Mouse (Mus musculus): ENCODE data around the gene Six6. TPM values are rescaled to one million over a fixed set of nuclear protein-coding genes. Genes with fewer than 3 reads are reported as not detected.

Gene Six6
- polyA plus RNA-seq, 1 experiment from 2014 or later: 7.9 TPM

DNA sequence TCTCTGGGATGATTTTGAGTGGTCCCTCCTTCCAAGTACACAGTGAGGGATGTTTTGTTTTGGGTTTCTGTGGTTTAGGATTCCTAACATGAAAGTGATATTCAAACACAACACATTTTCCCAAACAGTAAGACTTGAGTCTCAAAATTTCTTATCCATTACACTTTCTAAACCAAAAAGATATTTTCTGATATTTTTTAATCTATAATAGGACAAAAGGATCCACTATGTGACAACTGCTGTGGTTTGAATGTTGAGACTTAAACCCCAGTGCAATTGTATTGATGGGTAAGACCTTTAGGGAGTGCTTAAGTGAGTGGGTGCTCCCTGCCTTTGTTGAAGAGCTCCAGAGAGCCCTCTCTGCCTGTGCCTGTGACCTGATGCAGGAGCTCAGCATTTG, 7.1 kb downstream of the Six6 start:
- Histone ChIP-seq H3K9ac (replicated peaks; ENCODE audit: low read length) (peak overlapping the region; percentile 22; the same call in 1 of the 2 replicates), H3K27me3 (ENCODE audit: control insufficient read depth, insufficient read depth, low read length) (peaks cover 37% of the 10 kb centered on the region), H3K9me3 (replicated peaks; ENCODE audit: control insufficient read depth, low read length) (no peaks in the 10 kb centered on the region), H3K27ac (replicated peaks; ENCODE audit: low read depth, low read length) (no peak overlapping the region), H3K36me3 (replicated peaks; ENCODE audit: control insufficient read depth, insufficient read depth, low read depth, low read length) (no peaks in the 10 kb centered on the region), H3K4me1 (ENCODE audit: control insufficient read depth, insufficient read depth, low read length) (0 out of 2 replicates have a peak, but pooled peaks cover 5% of the 10 kb centered on the region), H3K4me3 (ENCODE audit: low read depth, low read length) (no peak overlapping the region), H3K4me2 (ENCODE audit: low read depth, low read length) (no peak overlapping the region; the same call in 1 of the 2 replicates)
- DNase-seq (ENCODE audit: low spot score) (no peak), ATAC-seq (replicated peaks; ENCODE audit: insufficient number of reproducible peaks, low FRiP score, low TSS enrichment, low read depth) (no peak)

DNA sequence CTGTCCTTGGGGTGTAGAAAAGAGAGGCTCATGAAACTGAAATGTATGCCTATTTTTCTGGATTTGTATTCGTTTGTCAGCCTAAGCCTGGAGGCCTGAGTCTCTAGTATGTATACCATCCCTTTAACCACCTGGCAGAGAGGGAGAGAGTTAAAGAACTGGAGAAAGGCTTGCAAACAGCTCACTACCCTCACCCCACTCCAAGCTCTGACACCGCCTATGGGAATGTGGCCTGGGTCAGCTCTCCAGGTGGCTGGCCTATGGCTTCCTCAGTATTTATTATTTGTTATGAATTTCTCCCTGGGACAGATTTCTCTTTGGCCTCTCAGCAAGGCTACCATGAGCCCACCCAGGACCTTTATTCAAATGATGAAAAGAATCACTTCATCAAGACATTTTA, 7.6 kb downstream of the Six6 start:
- Histone ChIP-seq H3K36me3 (replicated peaks; ENCODE audit: control insufficient read depth, insufficient read depth, low read depth, low read length) (no peaks in the 10 kb centered on the region), H3K27me3 (ENCODE audit: control insufficient read depth, insufficient read depth, low read length) (peaks cover 33% of the 10 kb centered on the region), H3K4me3 (ENCODE audit: low read depth, low read length) (no peak overlapping the region), H3K4me1 (ENCODE audit: control insufficient read depth, insufficient read depth, low read length) (0 out of 2 replicates have a peak, but pooled peaks cover 5% of the 10 kb centered on the region), H3K4me2 (ENCODE audit: low read depth, low read length) (no peak overlapping the region; the same call in 1 of the 2 replicates), H3K9ac (replicated peaks; ENCODE audit: low read length) (no peak overlapping the region; the same call in 1 of the 2 replicates), H3K9me3 (replicated peaks; ENCODE audit: control insufficient read depth, low read length) (no peaks in the 10 kb centered on the region), H3K27ac (replicated peaks; ENCODE audit: low read depth, low read length) (no peak overlapping the region)
- DNase-seq (ENCODE audit: low spot score) (no peak), ATAC-seq (replicated peaks; ENCODE audit: insufficient number of reproducible peaks, low FRiP score, low TSS enrichment, low read depth) (no peak)
- 20% methylated on average over 2 of the region's 2 CpGs for WGBS

DNA sequence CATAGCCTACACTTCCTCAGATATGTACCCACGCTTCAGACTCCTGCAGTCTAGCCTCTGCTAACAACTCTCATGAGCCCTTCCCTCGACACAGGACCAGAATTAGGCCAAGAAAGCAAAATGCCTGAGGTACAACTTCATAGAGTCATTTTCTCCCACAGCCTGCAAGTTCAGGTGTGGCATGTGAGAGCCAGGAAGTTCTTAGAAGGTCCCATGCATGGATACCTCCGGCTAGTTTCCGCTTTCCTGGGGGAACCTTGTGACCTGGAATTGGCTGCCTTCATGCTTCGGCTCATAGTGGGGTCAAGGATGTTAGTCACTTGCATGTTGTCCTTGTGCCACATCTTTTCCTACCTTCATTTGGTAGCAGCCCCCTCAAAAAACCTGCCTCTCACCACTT, 13.4 kb downstream of the Six6 start:
- Histone ChIP-seq H3K9me3 (replicated peaks; ENCODE audit: control insufficient read depth, low read length) (no peaks in the 10 kb centered on the region), H3K27ac (replicated peaks; ENCODE audit: low read depth, low read length) (no peak overlapping the region), H3K36me3 (replicated peaks; ENCODE audit: control insufficient read depth, insufficient read depth, low read depth, low read length) (no peaks in the 10 kb centered on the region), H3K27me3 (ENCODE audit: control insufficient read depth, insufficient read depth, low read length) (no peaks in the 10 kb centered on the region; the same call in 1 of the 2 replicates), H3K9ac (replicated peaks; ENCODE audit: low read length) (no peak overlapping the region), H3K4me3 (ENCODE audit: low read depth, low read length) (no peak overlapping the region), H3K4me2 (ENCODE audit: low read depth, low read length) (no peak overlapping the region), H3K4me1 (ENCODE audit: control insufficient read depth, insufficient read depth, low read length) (no peaks in the 10 kb centered on the region)
- DNase-seq (ENCODE audit: low spot score) (no peak), ATAC-seq (replicated peaks; ENCODE audit: insufficient number of reproducible peaks, low FRiP score, low TSS enrichment, low read depth) (no peak)
- 83% methylated on average over 5 of the region's 5 CpGs for WGBS

DNA sequence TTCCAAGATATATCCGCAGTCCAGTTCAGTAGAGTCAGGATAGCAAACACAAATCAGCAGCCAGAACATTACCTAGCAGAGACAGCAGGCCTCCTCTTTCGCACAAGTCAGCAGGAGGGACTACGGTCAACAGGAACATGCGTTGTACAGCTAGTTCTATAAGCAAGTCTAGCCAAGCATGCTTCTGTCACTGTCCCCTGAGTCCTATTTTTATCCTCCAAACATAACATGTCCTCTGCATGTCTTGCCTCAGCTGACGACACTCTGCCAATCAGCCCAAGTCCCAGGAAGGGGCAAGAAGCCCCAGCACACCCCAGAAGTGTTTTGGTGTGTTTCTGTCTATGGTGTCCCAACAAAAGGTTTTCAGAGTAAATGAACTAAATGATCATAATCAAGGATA, 14.2 kb downstream of the Six6 start:
- Histone ChIP-seq H3K9ac (replicated peaks; ENCODE audit: low read length) (no peak overlapping the region), H3K27me3 (ENCODE audit: control insufficient read depth, insufficient read depth, low read length) (no peaks in the 10 kb centered on the region), H3K27ac (replicated peaks; ENCODE audit: low read depth, low read length) (no peak overlapping the region), H3K4me2 (ENCODE audit: low read depth, low read length) (no peak overlapping the region), H3K4me1 (ENCODE audit: control insufficient read depth, insufficient read depth, low read length) (no peaks in the 10 kb centered on the region), H3K36me3 (replicated peaks; ENCODE audit: control insufficient read depth, insufficient read depth, low read depth, low read length) (no peaks in the 10 kb centered on the region), H3K9me3 (replicated peaks; ENCODE audit: control insufficient read depth, low read length) (no peaks in the 10 kb centered on the region), H3K4me3 (ENCODE audit: low read depth, low read length) (no peak overlapping the region)
- DNase-seq (ENCODE audit: low spot score): no peak
- 83% methylated on average over 5 of the region's 5 CpGs for WGBS
- no peak for ATAC-seq (replicated peaks; ENCODE audit: insufficient number of reproducible peaks, low FRiP score, low TSS enrichment, low read depth)

DNA sequence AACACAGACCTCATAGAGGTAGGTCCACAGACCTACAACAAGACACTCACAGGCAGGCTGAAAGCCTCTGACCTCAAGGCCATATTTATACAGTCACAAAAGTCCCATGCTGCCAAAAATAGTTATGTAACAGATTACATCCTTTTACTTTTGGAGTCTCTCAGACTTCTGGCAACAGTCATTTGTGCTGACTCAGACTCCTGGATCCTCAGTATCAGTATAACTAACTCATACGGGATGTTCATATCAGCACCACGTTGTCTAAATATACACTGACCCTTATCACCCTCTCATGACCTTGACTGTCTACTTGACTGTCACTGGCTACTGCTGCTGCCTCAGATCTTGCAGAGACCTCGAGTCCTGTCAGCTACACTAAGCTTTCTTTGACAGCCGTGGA, 15.2 kb downstream of the Six6 start:
- no peak overlapping the region for H3K9ac ChIP-seq (replicated peaks; ENCODE audit: low read length)
- WGBS: 66% methylated on average over 4 of the region's 4 CpGs
- DNase-seq (ENCODE audit: low spot score) (no peak), ATAC-seq (replicated peaks; ENCODE audit: insufficient number of reproducible peaks, low FRiP score, low TSS enrichment, low read depth) (no peak)
- H3K9me3 ChIP-seq (replicated peaks; ENCODE audit: control insufficient read depth, low read length): no peaks in the 10 kb centered on the region
- H3K4me2 ChIP-seq (ENCODE audit: low read depth, low read length): no peak overlapping the region
- H3K27ac ChIP-seq (replicated peaks; ENCODE audit: low read depth, low read length): no peak overlapping the region
- H3K4me3 ChIP-seq (ENCODE audit: low read depth, low read length): no peak overlapping the region
- H3K36me3 ChIP-seq (replicated peaks; ENCODE audit: control insufficient read depth, insufficient read depth, low read depth, low read length): no peaks in the 10 kb centered on the region
- H3K4me1 ChIP-seq (ENCODE audit: control insufficient read depth, insufficient read depth, low read length): no peaks in the 10 kb centered on the region
- H3K27me3 ChIP-seq (ENCODE audit: control insufficient read depth, insufficient read depth, low read length): no peaks in the 10 kb centered on the region

DNA sequence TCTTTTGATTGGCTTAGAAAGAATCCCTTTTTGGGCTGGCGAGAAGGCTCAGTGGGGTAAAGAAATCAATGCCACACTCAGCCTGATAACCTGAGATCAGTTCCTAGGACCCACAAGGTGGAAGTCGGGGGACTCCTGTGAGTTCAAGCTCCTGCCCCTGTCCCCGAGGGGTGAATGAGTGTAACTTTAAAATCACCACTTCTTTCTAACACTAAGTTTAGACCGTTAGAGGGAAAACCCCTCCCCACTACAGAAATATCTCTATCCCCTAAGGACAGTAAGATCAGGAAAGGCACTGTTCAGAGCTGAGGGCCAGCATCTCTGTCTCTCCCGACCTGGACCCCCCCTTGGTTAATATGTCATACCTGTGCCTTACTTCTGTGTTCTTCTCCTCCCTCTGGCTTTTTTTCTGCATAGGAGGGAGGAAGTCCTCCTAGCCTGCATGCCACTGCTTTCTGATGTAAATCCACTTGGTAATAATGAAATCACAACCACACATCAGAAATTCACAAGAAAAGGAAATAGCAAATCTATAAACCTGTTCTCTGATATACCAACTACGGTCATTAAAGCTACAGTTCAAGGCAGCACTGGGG, 18.2 kb downstream of the Six6 start:
- ATAC-seq (replicated peaks; ENCODE audit: insufficient number of reproducible peaks, low FRiP score, low TSS enrichment, low read depth) (no peak), DNase-seq (ENCODE audit: low spot score) (no peak)
- Histone ChIP-seq H3K27ac (replicated peaks; ENCODE audit: low read depth, low read length) (no peak overlapping the region), H3K4me1 (ENCODE audit: control insufficient read depth, insufficient read depth, low read length) (no peaks in the 10 kb centered on the region), H3K9me3 (replicated peaks; ENCODE audit: control insufficient read depth, low read length) (no peaks in the 10 kb centered on the region), H3K9ac (replicated peaks; ENCODE audit: low read length) (no peak overlapping the region), H3K4me3 (ENCODE audit: low read depth, low read length) (no peak overlapping the region), H3K36me3 (replicated peaks; ENCODE audit: control insufficient read depth, insufficient read depth, low read depth, low read length) (no peaks in the 10 kb centered on the region), H3K4me2 (ENCODE audit: low read depth, low read length) (no peak overlapping the region), H3K27me3 (ENCODE audit: control insufficient read depth, insufficient read depth, low read length) (no peaks in the 10 kb centered on the region)
- WGBS: 69% methylated on average over 6 of the region's 6 CpGs

DNA sequence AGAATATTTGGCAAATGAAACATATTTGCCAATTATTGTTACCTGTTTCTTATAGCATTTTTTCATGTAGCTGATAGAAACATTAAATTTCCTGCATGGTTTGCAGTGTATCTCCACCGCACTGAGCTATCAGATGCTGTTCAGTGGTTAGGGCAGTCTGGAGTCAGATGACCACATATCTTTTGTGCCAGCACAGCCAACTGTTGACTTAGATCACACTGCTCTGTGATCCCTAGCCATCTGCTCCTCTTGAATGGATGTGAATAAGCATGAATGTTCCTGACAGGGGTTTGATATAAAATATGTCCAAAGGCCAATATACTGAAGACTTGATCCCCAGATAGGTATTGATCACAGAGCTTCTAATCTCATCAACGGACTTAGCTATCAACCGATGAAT, 18.8 kb downstream of the Six6 start:
- no peaks in the 10 kb centered on the region for H3K9me3 ChIP-seq (replicated peaks; ENCODE audit: control insufficient read depth, low read length)
- H3K36me3 ChIP-seq (replicated peaks; ENCODE audit: control insufficient read depth, insufficient read depth, low read depth, low read length): no peaks in the 10 kb centered on the region
- H3K4me2 ChIP-seq (ENCODE audit: low read depth, low read length): no peak overlapping the region
- no peaks in the 10 kb centered on the region for H3K27me3 ChIP-seq (ENCODE audit: control insufficient read depth, insufficient read depth, low read length)
- no peak overlapping the region for H3K27ac ChIP-seq (replicated peaks; ENCODE audit: low read depth, low read length)
- no peak overlapping the region for H3K4me3 ChIP-seq (ENCODE audit: low read depth, low read length)
- WGBS: 95% methylated on average over 3 of the region's 3 CpGs
- H3K9ac ChIP-seq (replicated peaks; ENCODE audit: low read length): no peak overlapping the region
- no peak for DNase-seq (ENCODE audit: low spot score)
- no peak for ATAC-seq (replicated peaks; ENCODE audit: insufficient number of reproducible peaks, low FRiP score, low TSS enrichment, low read depth)
- H3K4me1 ChIP-seq (ENCODE audit: control insufficient read depth, insufficient read depth, low read length): no peaks in the 10 kb centered on the region

DNA sequence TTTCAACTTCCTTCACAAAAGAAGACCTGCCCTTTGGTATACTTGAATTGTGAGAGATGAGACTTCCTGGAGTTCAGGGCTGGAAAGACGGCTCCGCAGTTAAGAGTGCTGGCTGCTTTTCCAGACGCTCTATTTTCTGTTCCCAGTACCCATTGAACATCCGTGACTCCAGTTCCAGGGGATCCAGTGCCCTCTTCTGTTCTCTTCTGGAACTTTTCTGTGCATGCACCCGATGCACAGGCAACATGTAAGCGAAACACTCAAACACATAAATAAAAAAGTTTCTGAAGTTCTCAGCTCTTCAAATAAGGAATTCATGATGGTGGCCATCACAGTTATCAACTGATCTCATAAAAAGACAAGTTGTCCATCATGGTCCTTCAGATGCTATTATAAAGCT, 23.1 kb downstream of the Six6 start:
- DNase-seq (ENCODE audit: low spot score): no peak
- Histone ChIP-seq H3K9me3 (replicated peaks; ENCODE audit: control insufficient read depth, low read length) (no peaks in the 10 kb centered on the region), H3K27me3 (ENCODE audit: control insufficient read depth, insufficient read depth, low read length) (no peaks in the 10 kb centered on the region), H3K4me1 (ENCODE audit: control insufficient read depth, insufficient read depth, low read length) (no peaks in the 10 kb centered on the region), H3K4me3 (ENCODE audit: low read depth, low read length) (no peak overlapping the region), H3K36me3 (replicated peaks; ENCODE audit: control insufficient read depth, insufficient read depth, low read depth, low read length) (no peaks in the 10 kb centered on the region), H3K9ac (replicated peaks; ENCODE audit: low read length) (no peak overlapping the region), H3K27ac (replicated peaks; ENCODE audit: low read depth, low read length) (no peak overlapping the region), H3K4me2 (ENCODE audit: low read depth, low read length) (no peak overlapping the region)
- no peak for ATAC-seq (replicated peaks; ENCODE audit: insufficient number of reproducible peaks, low FRiP score, low TSS enrichment, low read depth)
- WGBS: 58% methylated on average over 6 of the region's 6 CpGs

Measured in embryonic facial prominence, embryonic 11.5 days (tissue).